Mouse (Mus musculus): ENCODE measurements around the gene Krt5.

DNA sequence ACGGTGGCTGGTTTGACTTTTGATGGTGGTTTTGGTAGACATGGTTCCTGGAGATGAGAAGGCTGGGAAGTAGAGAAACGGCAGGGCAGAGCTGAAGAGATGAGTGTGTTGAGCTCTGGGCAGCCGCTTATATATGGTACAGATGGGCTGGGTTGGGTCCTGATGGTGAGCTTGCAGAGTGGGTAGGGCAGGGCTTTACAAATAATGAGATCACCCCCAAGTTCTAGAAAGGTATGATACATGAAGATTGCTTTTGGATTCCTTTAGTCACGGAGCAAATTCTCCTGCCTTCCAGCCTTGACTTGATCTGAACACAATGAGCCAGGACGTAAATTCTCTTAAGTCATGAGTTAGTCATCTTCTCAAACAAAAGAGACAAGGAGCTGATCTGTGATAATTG, 18.5 kb downstream of the Krt5 start, which contains the start of gene Krt6a:
- TF ChIP-seq CTCF (IDR thresholded peaks at IDR 0.05; ENCODE audit: borderline replicate concordance, insufficient read depth, low read length) (no peak), POLR2A (IDR thresholded peaks at IDR 0.05; ENCODE audit: low read depth, low read length) (no peak)
